Mouse (Mus musculus) embryonic fibroblast, embryonic 13.5 days (primary cell): ENCODE results near the gene Plekha4. TPM values are rescaled to one million over a fixed set of nuclear protein-coding genes. Genes with fewer than 3 reads are reported as not detected.
A peak's percentile ranks its signal among the peaks of the same experiment; 100 is the strongest.

ENCODE experiments used
- H3K27ac ChIP-seq: 2 replicates; pipeline ENCODE4 v1.5.1; 2012; ENCODE audit warnings: low read length, control low read depth, inconsistent platforms; ENCODE audit not compliant: insufficient read depth
- H3K4me1 ChIP-seq: 2 replicates; pipeline ENCODE4 v1.6.1; 2011; ENCODE audit warnings: low read length; ENCODE audit not compliant: control insufficient read depth, insufficient read depth
- H3K4me3 ChIP-seq: 2 replicates; pipeline ENCODE4 v1.5.1; 2011; ENCODE audit warnings: mild to moderate bottlenecking, control low read depth, low read length; ENCODE audit not compliant: insufficient read depth
- CTCF ChIP-seq: IDR thresholded peaks from 2 replicates; pipeline ENCODE4 v1.5.1; 2011; ENCODE audit warnings: mild to moderate bottlenecking, control low read depth, low read length, moderate library complexity, borderline replicate concordance; ENCODE audit not compliant: insufficient read depth
- POLR2A ChIP-seq: IDR thresholded peaks from 2 replicates; pipeline ENCODE4 v1.6.1; 2011; ENCODE audit warnings: low read depth, mild to moderate bottlenecking, control low read depth, low read length, moderate library complexity
- polyA plus RNA-seq: library from polyadenylated mRNA; stranded (reverse); fragments of >200 nt; gene quantifications from 2 replicates; pipeline ENCODE4 v1.2.4, GENCODE M21; 2011; ENCODE audit warnings: low read depth; ENCODE audit not compliant: missing spikeins, insufficient read length

The Plekha4 gene
- polyA plus RNA-seq, 1 experiment, result 11.4 TPM

- Histone ChIP-seq H3K27ac (no peak overlapping the region), H3K4me1 (no peaks in the 10 kb centered on the region), H3K4me3 (no peak overlapping the region)
- TF ChIP-seq CTCF, result no peak
- TF ChIP-seq POLR2A, result no peak
Observed at GRCm38 (mm10) chr7:45553990-45554389, 27.9 kb downstream of the Plekha4 start.

- no peak within 1 kb of the TSS for H3K4me3 ChIP-seq
- H3K4me1 ChIP-seq, result no peaks in the 10 kb centered on the region
- no peak within 1 kb of the TSS for H3K27ac ChIP-seq
- TF ChIP-seq POLR2A, result no peak
- TF ChIP-seq CTCF, result no peak
Observed at GRCm38 (mm10) chr7:45554744-45555143, 28.6 kb downstream of the Plekha4 start, which contains the start of gene Hsd17b14. Gene Hsd17b14 (plus strand): TSS chr7:45554893.

GRCm38 (mm10) chr7:45555787-45556186 is 29.7 kb downstream of the Plekha4 start:
- H3K4me1 ChIP-seq, result no peaks in the 10 kb centered on the region
- TF ChIP-seq POLR2A, result no peak
- TF ChIP-seq CTCF, result peak; percentile 74
- H3K4me3 ChIP-seq, result no peak overlapping the region
- no peak overlapping the region for H3K27ac ChIP-seq

- no peak overlapping the region for H3K27ac ChIP-seq
- no peak overlapping the region for H3K4me3 ChIP-seq
- TF ChIP-seq POLR2A (no peak), CTCF (no peak)
- H3K4me1 ChIP-seq, result no peaks in the 10 kb centered on the region
Observed at GRCm38 (mm10) chr7:45558907-45559306, 32.8 kb downstream of the Plekha4 start.

GRCm38 (mm10) chr7:45560241-45560640 is 34.1 kb downstream of the Plekha4 start:
- no peaks in the 10 kb centered on the region for H3K4me1 ChIP-seq
- no peak overlapping the region for H3K4me3 ChIP-seq
- no peak overlapping the region for H3K27ac ChIP-seq
- TF ChIP-seq POLR2A (no peak), CTCF (no peak)

GRCm38 (mm10) chr7:45560843-45561623 is 34.9 kb downstream of the Plekha4 start:
- Histone ChIP-seq H3K27ac (no peak overlapping the region), H3K4me3 (no peak overlapping the region), H3K4me1 (no peaks in the 10 kb centered on the region)
- TF ChIP-seq CTCF (peak; percentile 86; the same call in 1 of the 2 replicates), POLR2A (no peak)

- TF ChIP-seq POLR2A (no peak), CTCF (no peak)
- Histone ChIP-seq H3K4me3 (no peak overlapping the region), H3K4me1 (no peaks in the 10 kb centered on the region), H3K27ac (no peak overlapping the region)
Observed at GRCm38 (mm10) chr7:45561624-45562520, 35.7 kb downstream of the Plekha4 start.

GRCm38 (mm10) chr7:45564811-45565210 is 38.7 kb downstream of the Plekha4 start:
- TF ChIP-seq CTCF (no peak), POLR2A (no peak)
- no peak overlapping the region for H3K27ac ChIP-seq

GRCm38 (mm10) chr7:45565446-45565845 is 39.3 kb downstream of the Plekha4 start:
- Histone ChIP-seq H3K4me1 (no peaks in the 10 kb centered on the region; the same call in 1 of the 2 replicates), H3K27ac (no peak overlapping the region), H3K4me3 (no peak overlapping the region)
- TF ChIP-seq CTCF (no peak), POLR2A (no peak)

More at GRCm38 (mm10) chr7:45564811-45565210, 38.7 kb downstream of the Plekha4 start:
- no peaks in the 10 kb centered on the region; the same call in 1 of the 2 replicates for H3K4me1 ChIP-seq
- H3K4me3 ChIP-seq, result no peak overlapping the region
